Mouse (Mus musculus) hindbrain, embryonic 13.5 days (tissue): ENCODE results near the gene Nwd2. TPM values are rescaled to one million over a fixed set of nuclear protein-coding genes. Genes with fewer than 3 reads are reported as not detected.

Experiments used
- ATAC-seq: fragments of 200-750 bp; cut with Nextera tagmentation; 2 replicates; pipeline ENCODE4 v1.8.0; 2017; ENCODE audit warnings: moderate TSS enrichment; ENCODE audit not compliant: low FRiP score
- H3K27ac ChIP-seq: fragments of 300-500 bp; sonication (generic); 2 replicates; pipeline ENCODE4 v1.5.1; 2015; ENCODE audit warnings: inconsistent platforms, mild to moderate bottlenecking, moderate library complexity
- H3K27me3 ChIP-seq: fragments of 300-500 bp; sonication (generic); 2 replicates; pipeline ENCODE4 v1.6.1; 2015; ENCODE audit warnings: mild to moderate bottlenecking, inconsistent platforms
- H3K36me3 ChIP-seq: fragments of 300-500 bp; sonication (generic); 2 replicates; pipeline ENCODE4 v1.6.1; 2015; ENCODE audit warnings: mild to moderate bottlenecking, inconsistent platforms
- H3K4me1 ChIP-seq: fragments of 300-500 bp; sonication (generic); replicated peaks from 2 replicates; pipeline ENCODE4 v1.6.1; 2015; ENCODE audit warnings: inconsistent platforms
- H3K4me2 ChIP-seq: fragments of 300-500 bp; sonication (generic); 2 replicates; pipeline ENCODE4 v1.6.1; 2015; ENCODE audit warnings: inconsistent platforms, mild to moderate bottlenecking, moderate library complexity
- H3K4me3 ChIP-seq: fragments of 300-500 bp; sonication (generic); 2 replicates; pipeline ENCODE4 v1.5.1; 2015; ENCODE audit warnings: mild to moderate bottlenecking, inconsistent platforms
- H3K9ac ChIP-seq: fragments of 300-500 bp; sonication (generic); 2 replicates; pipeline ENCODE4 v1.6.1; 2015; ENCODE audit warnings: mild to moderate bottlenecking, inconsistent platforms
- H3K9me3 ChIP-seq: fragments of 300-500 bp; sonication (generic); 2 replicates; pipeline ENCODE4 v1.6.1; 2016; ENCODE audit warnings: inconsistent platforms
- whole genome bisulfite sequencing: fragments of 180-500 bp; shearing (Covaris S2); methylation state at CpG from one replicate; pipeline ENCODE4 v1.1.7; 2015; 5-methylcytosine and 5-hydroxymethylcytosine counted together
- polyA plus RNA-seq: library from polyadenylated mRNA; unstranded; fragments of >200 nt; fragmentation: Nextera tagmentation; extraction: Ambion mirVana; gene quantifications from 2 replicates; pipeline ENCODE4 v1.2.1, GENCODE M21; 2015

The Nwd2 gene
- polyA plus RNA-seq, 1 experiment from 2014 or later = 11.0 TPM

DNA sequence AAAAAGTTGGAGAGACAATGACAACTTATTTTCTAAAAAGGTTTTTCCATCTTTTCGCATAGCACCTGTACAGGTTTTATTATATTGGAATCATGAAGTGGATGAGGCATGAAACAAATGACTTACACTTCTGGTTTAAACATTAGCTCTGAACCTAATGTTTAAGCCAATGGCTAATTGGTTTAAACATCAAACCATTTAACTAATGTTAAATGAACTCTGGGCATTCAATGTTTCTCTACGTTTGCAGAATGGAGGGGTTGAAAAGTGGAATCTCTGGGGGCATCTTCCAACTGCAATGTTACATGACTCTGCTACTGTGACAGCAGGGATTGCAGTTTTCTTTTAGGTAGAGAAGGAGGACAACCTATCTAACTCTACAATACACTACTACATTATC is 27.0 kb downstream of the Nwd2 start:
- WGBS = 71% methylated on average over 2 of the region's 2 CpGs
- no peaks in the 10 kb centered on the region for H3K36me3 ChIP-seq

DNA sequence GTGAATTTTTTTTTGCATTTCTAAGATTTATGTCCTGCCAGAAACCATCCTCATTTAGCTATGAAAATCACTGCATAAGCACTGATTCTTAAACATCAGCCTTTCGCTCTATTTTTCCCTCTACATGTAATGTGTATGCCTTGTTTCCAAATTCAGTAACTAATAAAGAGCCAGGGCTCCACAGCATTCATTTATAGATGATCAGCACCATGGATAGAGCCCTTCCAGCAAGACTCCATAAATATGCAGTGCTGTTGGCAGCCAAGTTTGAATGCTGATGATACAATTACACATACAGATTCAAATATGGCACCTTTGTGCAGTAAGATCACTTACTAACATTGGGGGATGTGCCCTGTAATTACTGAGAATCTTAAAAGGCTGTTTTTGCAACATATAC is 40.2 kb downstream of the Nwd2 start:
- no peaks in the 10 kb centered on the region for H3K9me3 ChIP-seq
- H3K4me3 ChIP-seq = no peak overlapping the region
- H3K27me3 ChIP-seq = no peaks in the 10 kb centered on the region
- H3K9ac ChIP-seq = no peak overlapping the region
- H3K4me2 ChIP-seq = no peak overlapping the region
- no peaks in the 10 kb centered on the region for H3K36me3 ChIP-seq
- 84% methylated on average over 1 of the region's 1 CpGs for whole genome bisulfite sequencing
- H3K27ac ChIP-seq = no peak overlapping the region
- no peak for ATAC-seq
- H3K4me1 ChIP-seq = no peaks in the 10 kb centered on the region

More for the DNA sequence above, 27.0 kb downstream of the Nwd2 start:
- Histone ChIP-seq H3K4me1 (no peaks in the 10 kb centered on the region), H3K4me2 (no peak overlapping the region), H3K27me3 (no peaks in the 10 kb centered on the region), H3K9me3 (no peaks in the 10 kb centered on the region), H3K9ac (no peak overlapping the region), H3K4me3 (no peak overlapping the region), H3K27ac (no peak overlapping the region)
- no peak for ATAC-seq

DNA sequence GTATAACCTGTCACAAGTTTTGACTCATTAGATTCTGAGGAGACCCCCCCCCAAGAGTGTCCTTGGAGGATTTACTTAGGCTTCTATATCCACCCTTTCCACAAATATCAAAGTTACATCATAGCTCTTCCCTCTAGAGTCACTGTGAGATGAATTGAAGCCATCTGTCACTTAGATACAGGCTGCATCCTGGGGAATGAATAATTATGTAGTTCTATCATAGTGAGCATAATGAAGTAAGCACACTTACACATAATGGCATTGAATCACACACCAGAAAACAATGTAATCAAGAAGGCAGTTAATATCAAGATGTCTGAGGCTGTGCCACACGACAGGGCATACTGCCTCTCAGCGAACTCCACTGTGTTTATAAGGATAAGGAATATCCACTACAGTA is 47.9 kb downstream of the Nwd2 start:
- H3K4me2 ChIP-seq = no peak overlapping the region
- ATAC-seq = peak; percentile 85
- H3K27me3 ChIP-seq = no peaks in the 10 kb centered on the region
- H3K9ac ChIP-seq = no peak overlapping the region
- no peaks in the 10 kb centered on the region for H3K36me3 ChIP-seq
- H3K9me3 ChIP-seq = no peaks in the 10 kb centered on the region
- peaks cover 8% of the 10 kb centered on the region; the same call in 1 of the 2 replicates for H3K4me1 ChIP-seq
- 53% methylated on average over 2 of the region's 2 CpGs for WGBS
- no peak overlapping the region for H3K4me3 ChIP-seq
- no peak overlapping the region for H3K27ac ChIP-seq

DNA sequence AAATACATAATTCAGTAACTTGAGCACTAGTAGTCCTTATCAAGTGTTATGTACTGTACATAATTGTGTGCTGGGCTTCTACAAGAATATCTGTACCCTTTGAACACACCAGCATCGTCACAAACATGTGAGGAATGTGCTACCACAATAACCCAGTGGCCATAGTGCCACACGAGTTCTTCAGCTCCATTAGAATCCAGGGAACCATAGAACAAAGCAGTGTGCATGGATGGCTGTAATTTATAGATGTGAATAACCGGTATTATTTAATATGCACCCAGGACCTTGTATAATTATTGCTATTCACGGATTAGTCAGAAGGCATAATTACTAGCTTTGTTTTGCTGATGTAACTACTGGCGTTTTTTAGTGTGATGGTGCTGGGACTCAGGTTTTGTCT is 48.3 kb downstream of the Nwd2 start:
- H3K36me3 ChIP-seq = no peaks in the 10 kb centered on the region
- H3K4me1 ChIP-seq = peaks cover 8% of the 10 kb centered on the region; the same call in 1 of the 2 replicates
- 67% methylated on average over 5 of the region's 5 CpGs for WGBS
- H3K9me3 ChIP-seq = no peaks in the 10 kb centered on the region
- H3K27me3 ChIP-seq = no peaks in the 10 kb centered on the region
- H3K4me2 ChIP-seq = no peak overlapping the region
- peak; percentile 62; the same call in 1 of the 2 replicates for ATAC-seq
- H3K4me3 ChIP-seq = no peak overlapping the region
- no peak overlapping the region for H3K9ac ChIP-seq
- H3K27ac ChIP-seq = peak overlapping the region; percentile 64

DNA sequence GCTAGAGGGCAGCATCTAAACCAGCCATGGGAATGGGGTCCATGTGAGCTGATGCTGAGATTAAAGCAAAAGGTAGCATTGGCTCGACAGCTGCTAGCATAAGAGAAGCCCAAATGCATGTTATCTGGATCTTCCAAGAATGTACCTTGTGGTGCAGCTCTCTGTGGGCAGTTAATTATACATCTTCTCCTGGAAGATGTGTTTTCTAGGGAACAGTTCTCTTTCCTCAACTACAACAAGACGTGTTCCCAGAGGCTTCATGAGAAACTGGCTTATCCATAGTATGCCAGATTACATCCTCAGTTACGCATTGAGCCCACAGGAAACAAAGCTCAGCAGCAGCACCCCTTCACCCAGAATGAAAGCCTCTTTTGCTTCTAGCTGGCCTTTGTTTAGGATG is 80.1 kb downstream of the Nwd2 start:
- no peaks in the 10 kb centered on the region for H3K4me1 ChIP-seq
- 70% methylated on average over 3 of the region's 3 CpGs for WGBS
- H3K4me3 ChIP-seq = no peak overlapping the region
- no peaks in the 10 kb centered on the region for H3K36me3 ChIP-seq
- no peaks in the 10 kb centered on the region for H3K27me3 ChIP-seq
- H3K4me2 ChIP-seq = no peak overlapping the region
- no peak for ATAC-seq
- H3K9me3 ChIP-seq = no peaks in the 10 kb centered on the region
- H3K27ac ChIP-seq = no peak overlapping the region
- H3K9ac ChIP-seq = no peak overlapping the region

DNA sequence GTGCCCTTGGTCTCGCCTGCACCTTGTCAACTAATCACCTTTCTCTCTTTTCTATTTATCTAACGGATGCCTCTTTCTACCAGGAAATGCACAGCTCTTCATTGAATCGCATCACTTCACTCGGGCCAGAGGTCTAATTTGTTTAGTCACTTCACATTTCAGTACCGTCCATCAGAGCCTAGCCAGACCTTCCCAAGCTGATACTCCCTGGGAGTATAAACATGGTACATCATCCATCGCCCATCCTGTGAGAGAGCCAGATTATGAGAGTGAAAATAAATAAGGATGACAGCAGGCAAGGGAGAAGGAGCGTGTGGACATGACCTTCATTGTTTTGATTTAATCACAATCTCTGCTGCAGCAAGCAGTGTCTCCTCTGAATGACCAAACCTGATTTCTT is 86.6 kb downstream of the Nwd2 start:
- Histone ChIP-seq H3K9me3 (no peaks in the 10 kb centered on the region), H3K27me3 (no peaks in the 10 kb centered on the region), H3K4me2 (no peak overlapping the region), H3K4me3 (no peak overlapping the region), H3K36me3 (no peaks in the 10 kb centered on the region), H3K9ac (no peak overlapping the region), H3K27ac (no peak overlapping the region), H3K4me1 (no peaks in the 10 kb centered on the region; the same call in 1 of the 2 replicates)
- WGBS = 68% methylated on average over 7 of the region's 7 CpGs
- ATAC-seq = 0 out of 2 replicates have a peak, but pooled peaks have one; percentile 43

DNA sequence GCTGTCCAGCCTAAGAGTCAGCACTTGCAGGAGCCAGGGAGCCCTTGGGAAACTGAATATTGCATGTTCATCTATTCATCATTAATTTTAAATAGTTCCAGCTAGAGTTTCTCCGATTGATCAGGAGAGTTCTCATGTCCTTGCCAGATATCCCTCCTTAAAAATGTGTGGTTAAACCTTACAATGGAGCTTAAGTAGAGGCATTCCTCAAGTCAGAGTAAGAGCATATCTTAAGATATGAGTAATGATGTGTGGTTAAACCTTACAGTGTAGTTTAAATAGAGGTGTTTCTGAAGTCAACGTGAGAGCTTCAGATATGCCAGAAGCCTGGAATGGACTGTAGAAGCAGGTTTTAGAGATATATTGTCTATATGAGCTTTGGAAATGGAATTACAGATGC is 94.5 kb downstream of the Nwd2 start:
- 95% methylated on average over 2 of the region's 2 CpGs for WGBS
- Histone ChIP-seq H3K4me3 (no peak overlapping the region), H3K27ac (no peak overlapping the region), H3K9ac (no peak overlapping the region), H3K4me2 (no peak overlapping the region), H3K4me1 (0 out of 2 replicates have a peak, but pooled peaks cover 4% of the 10 kb centered on the region), H3K36me3 (no peaks in the 10 kb centered on the region), H3K27me3 (no peaks in the 10 kb centered on the region), H3K9me3 (no peaks in the 10 kb centered on the region)
- ATAC-seq = no peak

DNA sequence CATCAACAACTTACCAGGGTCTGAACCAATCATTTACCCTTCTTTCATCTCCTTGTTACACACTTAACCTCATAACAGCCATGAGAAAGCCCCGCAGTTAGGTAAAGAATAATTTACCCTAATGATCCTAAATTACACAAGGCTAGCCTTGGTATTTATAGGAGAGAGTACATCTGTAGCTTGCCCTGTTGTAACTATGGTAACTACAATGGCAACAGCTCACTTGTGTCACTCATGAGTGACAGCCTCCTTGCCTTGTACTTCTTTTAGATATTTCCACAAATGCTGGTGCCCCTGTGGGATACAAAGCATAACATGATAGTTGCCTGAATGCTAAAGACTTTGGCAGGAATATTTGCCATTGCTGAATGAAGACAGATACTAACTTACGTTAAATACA is 99.4 kb downstream of the Nwd2 start:
- Histone ChIP-seq H3K9me3 (0 out of 2 replicates have a peak, but pooled peaks cover 3% of the 10 kb centered on the region), H3K4me2 (no peak overlapping the region), H3K27me3 (no peaks in the 10 kb centered on the region), H3K4me3 (no peak overlapping the region), H3K4me1 (0 out of 2 replicates have a peak, but pooled peaks cover 6% of the 10 kb centered on the region), H3K27ac (no peak overlapping the region), H3K36me3 (no peaks in the 10 kb centered on the region), H3K9ac (no peak overlapping the region)
- WGBS = 73% methylated on average over 2 of the region's 2 CpGs
- no peak for ATAC-seq

DNA sequence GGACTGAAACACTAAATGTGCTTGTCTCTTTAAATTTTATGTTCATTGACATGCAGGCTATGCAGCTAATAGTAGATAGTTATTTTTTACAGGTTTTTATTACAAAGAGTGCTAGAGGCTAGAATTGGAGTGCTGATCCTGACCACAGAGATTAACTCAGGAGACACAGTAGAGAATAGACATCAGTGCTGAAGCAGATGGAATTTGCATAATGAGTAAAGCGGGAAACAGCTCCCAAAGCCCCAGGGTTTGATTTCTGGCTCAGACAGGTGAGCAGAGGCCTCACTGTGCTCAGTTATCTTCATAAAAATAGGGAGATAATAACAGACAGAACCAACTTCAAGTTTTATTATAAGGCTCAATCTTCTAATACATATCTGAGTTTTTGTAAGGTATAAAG is 99.9 kb downstream of the Nwd2 start:
- Histone ChIP-seq H3K36me3 (no peaks in the 10 kb centered on the region), H3K4me2 (no peak overlapping the region), H3K9ac (no peak overlapping the region), H3K4me1 (0 out of 2 replicates have a peak, but pooled peaks cover 6% of the 10 kb centered on the region), H3K27ac (no peak overlapping the region), H3K27me3 (no peaks in the 10 kb centered on the region), H3K9me3 (0 out of 2 replicates have a peak, but pooled peaks cover 4% of the 10 kb centered on the region), H3K4me3 (no peak overlapping the region)
- 0 out of 2 replicates have a peak, but pooled peaks have one; percentile 49 for ATAC-seq
- 53% methylated on average over 1 of the region's 1 CpGs for WGBS

DNA sequence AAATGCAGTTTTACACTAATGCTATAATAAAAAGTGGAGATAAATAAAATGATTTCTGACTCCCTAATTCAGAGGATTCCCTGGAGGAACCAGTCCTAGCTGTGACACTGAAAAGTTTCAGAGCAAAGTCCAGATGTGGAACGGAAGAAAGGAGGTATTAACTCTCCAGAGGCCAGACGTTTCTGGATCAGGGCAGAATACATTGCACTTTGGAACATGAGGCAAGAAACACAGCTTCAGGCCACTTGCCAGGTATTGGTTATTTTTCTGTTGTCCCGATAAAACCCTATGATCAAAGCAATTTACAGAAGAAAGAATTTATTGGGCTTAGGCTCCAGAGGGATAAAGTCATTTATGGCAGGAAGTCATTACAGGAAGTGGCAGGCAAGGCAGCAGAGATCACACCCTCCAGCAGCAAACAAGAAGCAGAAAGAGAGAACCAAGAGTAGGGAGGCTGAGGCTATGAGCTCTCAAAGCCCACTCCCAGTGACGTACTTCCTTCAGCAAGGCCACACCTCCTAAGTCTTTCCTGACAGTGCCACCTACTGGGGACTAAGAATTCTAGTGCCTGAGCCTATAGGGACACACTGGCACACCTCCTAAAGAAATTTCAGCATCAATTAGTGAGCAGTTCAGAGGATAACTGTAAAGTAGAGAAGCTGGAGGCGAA is 106.3 kb downstream of the Nwd2 start:
- H3K9me3 ChIP-seq = 0 out of 2 replicates have a peak, but pooled peaks cover 4% of the 10 kb centered on the region
- no peak for ATAC-seq

DNA sequence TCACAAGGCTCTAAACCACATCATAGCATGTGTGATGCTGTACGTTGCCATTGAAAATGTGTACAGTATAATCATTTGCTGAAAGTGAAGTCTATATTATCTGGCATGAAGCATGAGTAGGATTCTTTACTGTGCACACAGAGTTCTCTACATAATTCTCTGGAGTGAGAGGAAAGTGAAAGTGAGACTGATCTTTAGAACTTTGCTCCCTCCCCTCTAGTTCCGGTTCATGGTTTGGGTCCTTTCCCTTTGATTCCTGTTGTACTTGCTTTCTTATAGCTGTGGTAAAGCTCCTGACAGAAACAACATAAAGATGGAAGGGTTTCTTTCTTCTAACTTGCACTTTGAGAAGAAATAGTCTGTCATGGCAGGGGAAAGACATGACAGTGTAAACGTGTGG is 107.0 kb downstream of the Nwd2 start:
- H3K4me1 ChIP-seq = no peaks in the 10 kb centered on the region
- 90% methylated on average over 3 of the region's 3 CpGs for WGBS

More for the DNA sequence above, 106.3 kb downstream of the Nwd2 start:
- no peaks in the 10 kb centered on the region for H3K4me1 ChIP-seq
- H3K4me2 ChIP-seq = no peak overlapping the region
- 79% methylated on average over 5 of the region's 5 CpGs for WGBS
- H3K36me3 ChIP-seq = no peaks in the 10 kb centered on the region
- no peak overlapping the region for H3K4me3 ChIP-seq
- H3K27ac ChIP-seq = no peak overlapping the region
- H3K9ac ChIP-seq = no peak overlapping the region
- H3K27me3 ChIP-seq = no peaks in the 10 kb centered on the region

DNA sequence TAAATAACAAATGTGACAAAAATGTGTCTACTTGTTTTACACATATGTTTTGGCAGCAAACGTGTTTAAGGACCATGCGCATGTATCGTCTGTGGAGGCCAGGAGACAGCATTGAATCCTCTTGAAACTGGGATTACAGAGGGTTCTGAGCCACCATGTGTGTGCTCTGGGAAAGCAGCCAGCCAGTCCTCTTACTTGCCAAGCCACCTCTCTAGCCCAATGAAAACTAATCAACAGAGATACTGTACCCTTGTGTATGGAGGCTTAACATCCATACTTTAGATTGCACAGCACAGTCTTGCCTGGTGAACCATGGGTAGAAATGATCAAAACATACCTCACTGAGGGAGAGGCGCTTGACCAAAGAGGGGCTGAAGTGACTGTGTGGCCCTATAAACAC is 117.0 kb downstream of the Nwd2 start:
- no peak for ATAC-seq
- no peaks in the 10 kb centered on the region for H3K9me3 ChIP-seq
- peaks cover 7% of the 10 kb centered on the region for H3K4me1 ChIP-seq
- H3K9ac ChIP-seq = no peak overlapping the region
- no peaks in the 10 kb centered on the region for H3K36me3 ChIP-seq
- no peak overlapping the region for H3K4me2 ChIP-seq
- no peak overlapping the region for H3K27ac ChIP-seq
- no peaks in the 10 kb centered on the region for H3K27me3 ChIP-seq
- no peak overlapping the region for H3K4me3 ChIP-seq
- 93% methylated on average over 4 of the region's 4 CpGs for WGBS

More for the DNA sequence above, 107.0 kb downstream of the Nwd2 start:
- 0 out of 2 replicates have a peak, but pooled peaks cover 4% of the 10 kb centered on the region for H3K9me3 ChIP-seq
- no peak overlapping the region for H3K9ac ChIP-seq
- no peaks in the 10 kb centered on the region for H3K27me3 ChIP-seq
- no peak overlapping the region for H3K4me3 ChIP-seq
- no peak overlapping the region for H3K27ac ChIP-seq
- no peak for ATAC-seq
- no peaks in the 10 kb centered on the region for H3K36me3 ChIP-seq
- H3K4me2 ChIP-seq = no peak overlapping the region

DNA sequence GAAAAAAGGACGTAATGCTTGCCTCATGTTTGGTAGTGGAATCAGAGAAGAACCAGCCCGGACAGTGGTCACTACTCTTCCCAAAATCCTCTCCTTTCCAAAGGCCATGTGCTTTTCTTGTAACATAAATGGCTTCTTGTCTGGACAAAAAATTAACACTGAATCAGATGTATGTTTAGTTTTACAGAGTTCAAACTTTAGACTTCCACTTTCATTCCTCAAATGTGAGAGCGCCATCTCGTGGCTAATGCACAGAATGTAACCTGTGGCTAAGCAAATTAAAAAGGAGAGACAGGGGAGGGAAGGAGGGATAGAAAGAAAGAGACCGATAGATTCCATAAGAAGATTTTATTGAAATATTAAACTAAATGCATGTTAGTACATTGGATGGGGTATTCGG is 117.8 kb downstream of the Nwd2 start:
- H3K4me3 ChIP-seq = no peak overlapping the region
- H3K36me3 ChIP-seq = no peaks in the 10 kb centered on the region
- WGBS = 49% methylated on average over 6 of the region's 6 CpGs
- no peak overlapping the region for H3K27ac ChIP-seq
- peaks cover 7% of the 10 kb centered on the region for H3K4me1 ChIP-seq
- H3K27me3 ChIP-seq = no peaks in the 10 kb centered on the region
- H3K9ac ChIP-seq = no peak overlapping the region
- H3K9me3 ChIP-seq = no peaks in the 10 kb centered on the region
- H3K4me2 ChIP-seq = no peak overlapping the region
- peak; percentile 42; the same call in 1 of the 2 replicates for ATAC-seq
